Mouse (Mus musculus): ENCODE data around the gene Gas6.

The Gas6 gene

DNA sequence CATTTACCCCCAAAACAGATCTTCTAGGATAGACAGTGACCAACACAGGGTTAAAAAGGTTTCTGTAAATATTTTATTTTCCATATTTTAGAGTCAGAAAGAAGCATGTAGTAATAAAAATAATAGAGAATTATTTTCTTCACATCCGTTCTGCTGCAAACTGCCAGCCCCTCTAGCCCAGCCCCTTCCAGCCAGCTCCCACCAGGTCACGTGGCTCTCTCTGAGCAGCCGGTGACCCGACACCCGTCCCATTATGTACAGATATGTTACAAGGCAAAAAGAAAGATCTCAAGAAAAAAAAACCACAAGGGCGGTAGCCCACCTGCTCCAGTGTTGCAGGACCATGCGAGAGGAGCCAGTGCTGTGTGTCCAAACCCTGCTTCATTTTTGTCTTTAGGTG lies 29.0 kb downstream of the Gas6 start:
- in situ Hi-C loops (cut with MboI; ENCODE audit: low sequenced_read_pairs) = no loop called here

GRCm38 (mm10) chr8:13462392-13462791 lies 31.9 kb downstream of the Gas6 start:
- in situ Hi-C loops (cut with MboI; ENCODE audit: low sequenced_read_pairs) = no loop called here

- in situ Hi-C loops (cut with MboI; ENCODE audit: low sequenced_read_pairs) = no loop called here
These were observed 32.4 kb downstream of the Gas6 start for GRCm38 (mm10) chr8:13461843-13462242.

DNA sequence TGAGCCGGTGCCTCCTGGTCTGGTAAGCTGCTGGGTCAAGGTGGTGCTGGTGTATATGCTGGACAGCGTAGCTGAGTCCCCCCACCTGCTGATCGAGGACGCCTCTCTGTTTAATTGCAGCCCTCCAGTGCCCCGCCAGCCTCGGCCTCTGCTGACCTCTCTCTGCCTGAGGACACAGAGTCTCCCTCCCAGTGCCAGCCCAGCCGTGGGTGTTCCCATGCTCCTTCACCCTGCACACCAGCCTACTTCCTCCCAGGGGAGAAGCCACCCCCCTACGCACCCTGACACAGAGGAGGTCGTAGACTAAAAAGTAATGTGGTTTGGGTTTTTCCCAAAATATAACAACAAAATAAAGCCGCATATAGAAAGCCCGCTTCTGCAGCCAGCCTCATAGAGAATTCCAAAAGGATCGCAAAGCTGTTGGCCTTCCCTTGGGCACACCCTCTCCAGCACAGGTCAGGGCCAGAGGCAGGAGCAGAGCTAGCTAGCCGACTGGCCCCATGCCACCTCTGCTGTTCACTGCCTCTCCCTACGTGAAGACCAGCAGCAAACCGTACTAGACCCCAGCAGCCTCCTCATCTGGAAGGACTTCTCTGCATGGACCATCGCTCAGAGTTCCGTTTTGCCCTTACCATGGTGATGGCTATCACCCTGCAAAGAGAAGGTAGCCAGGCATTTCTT lies 33.1 kb downstream of the Gas6 start:
- in situ Hi-C loops (cut with MboI; ENCODE audit: low sequenced_read_pairs) = no loop called here

DNA sequence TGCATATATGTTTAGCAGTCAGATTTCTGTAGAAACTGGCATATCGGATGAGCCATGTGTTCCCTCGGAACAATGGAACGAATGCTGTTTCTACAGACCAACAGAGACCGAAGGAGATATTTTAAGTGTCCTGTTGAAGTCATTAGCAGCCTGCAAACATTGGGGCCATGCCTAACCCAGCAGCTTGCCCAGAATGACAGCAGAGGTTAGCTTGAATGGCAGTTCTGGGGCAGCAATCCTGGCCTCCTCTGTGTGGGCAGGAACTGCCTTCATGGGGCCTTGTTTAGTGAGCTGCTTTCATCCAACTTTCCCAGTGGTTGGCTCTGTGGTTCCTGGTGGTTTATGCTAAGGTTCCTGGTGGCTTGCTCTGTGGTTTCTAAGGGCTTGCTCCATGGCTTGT lies 34.9 kb downstream of the Gas6 start:
- in situ Hi-C loops (cut with MboI; ENCODE audit: low sequenced_read_pairs) = no loop called here

GRCm38 (mm10) chr8:13455295-13455694 lies 39.0 kb downstream of the Gas6 start:
- in situ Hi-C loops (cut with MboI; ENCODE audit: low sequenced_read_pairs) = no loop called here

DNA sequence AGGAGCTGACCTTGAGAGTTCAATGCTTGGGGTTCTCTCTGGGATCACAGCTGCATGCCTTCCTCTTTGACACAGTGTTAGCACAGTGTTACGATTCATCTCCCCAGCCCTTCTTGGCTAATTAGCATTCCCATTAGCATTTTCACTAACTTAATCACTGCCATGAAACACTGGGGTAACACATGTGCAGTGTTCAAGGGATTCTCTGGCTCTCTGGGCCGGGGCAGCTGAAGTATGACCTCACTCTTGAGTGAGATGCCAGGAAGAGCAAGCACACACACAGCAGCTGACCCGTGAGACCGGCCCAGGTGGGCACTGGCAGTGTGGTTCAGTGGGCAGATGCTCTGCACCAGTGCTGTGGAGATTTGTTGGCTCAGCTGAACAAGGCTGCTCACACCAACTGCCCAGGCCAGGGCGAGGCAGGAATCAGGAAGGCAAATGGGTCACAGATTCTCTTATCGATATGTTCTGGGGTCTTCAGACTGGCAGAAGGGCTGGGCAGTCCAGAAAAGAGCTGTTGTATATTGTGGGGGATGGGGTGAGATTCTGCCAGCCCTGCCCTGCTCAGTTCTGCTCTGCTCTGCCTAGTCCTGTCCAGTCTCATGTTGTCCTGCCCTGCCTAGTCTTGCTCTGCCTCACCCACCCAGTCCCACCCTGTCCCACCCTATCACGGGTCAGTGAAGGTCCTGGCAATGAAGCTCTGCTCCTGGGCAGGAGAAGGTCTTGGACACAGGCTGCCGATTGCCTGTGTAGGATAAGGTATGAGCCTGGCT lies 39.8 kb downstream of the Gas6 start:
- in situ Hi-C loops (cut with MboI; ENCODE audit: low sequenced_read_pairs) = no loop called here

DNA sequence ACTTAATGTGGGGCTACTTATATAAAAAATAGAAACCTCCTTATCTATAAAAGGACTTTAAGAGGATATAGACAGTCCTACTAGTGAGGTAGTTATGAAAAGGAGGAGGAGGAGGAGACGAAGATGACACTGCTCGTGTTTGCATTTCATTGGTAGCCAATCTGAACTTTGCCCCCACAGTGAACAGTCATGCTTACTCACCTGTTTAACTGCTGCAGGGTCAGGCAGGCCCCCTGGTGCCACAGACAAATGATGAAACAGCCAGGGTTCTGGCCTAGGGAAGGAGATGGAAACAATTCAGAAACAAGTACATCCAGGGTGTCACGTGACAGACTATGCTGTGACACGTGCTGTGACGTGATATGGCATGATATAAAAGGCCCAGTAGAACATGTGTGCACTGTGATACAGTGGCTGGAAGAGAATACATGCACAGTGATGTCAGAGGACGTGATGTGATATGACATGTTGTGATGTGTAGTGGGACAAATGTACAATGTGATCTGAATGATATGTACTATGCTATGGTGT lies 42.5 kb downstream of the Gas6 start:
- in situ Hi-C loops (cut with MboI; ENCODE audit: low sequenced_read_pairs) = no loop called here

DNA sequence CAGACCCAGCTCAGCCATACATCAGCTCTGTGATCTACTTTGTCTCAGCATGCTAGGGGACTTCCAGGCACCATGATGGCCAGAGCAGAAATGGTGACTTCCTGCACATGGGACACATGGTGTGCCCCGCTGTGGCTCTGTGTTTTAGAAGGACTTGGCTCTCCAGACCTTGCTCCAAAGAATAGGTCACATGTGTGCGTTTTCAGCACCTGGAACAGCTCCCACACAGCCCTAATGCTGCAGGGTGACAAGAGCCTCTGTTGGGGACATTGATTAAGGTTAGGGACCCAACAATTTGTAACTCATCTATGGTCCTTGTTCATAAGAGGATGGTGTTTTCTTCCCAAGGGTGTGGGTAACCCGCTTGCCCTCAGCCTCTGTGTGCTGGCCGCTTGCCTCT lies 46.1 kb downstream of the Gas6 start:
- in situ Hi-C loops (cut with MboI; ENCODE audit: low sequenced_read_pairs) = no loop called here

- in situ Hi-C loops (cut with MboI; ENCODE audit: low sequenced_read_pairs) = no loop called here
These were observed 47.8 kb downstream of the Gas6 start for GRCm38 (mm10) chr8:13446456-13446855.

DNA sequence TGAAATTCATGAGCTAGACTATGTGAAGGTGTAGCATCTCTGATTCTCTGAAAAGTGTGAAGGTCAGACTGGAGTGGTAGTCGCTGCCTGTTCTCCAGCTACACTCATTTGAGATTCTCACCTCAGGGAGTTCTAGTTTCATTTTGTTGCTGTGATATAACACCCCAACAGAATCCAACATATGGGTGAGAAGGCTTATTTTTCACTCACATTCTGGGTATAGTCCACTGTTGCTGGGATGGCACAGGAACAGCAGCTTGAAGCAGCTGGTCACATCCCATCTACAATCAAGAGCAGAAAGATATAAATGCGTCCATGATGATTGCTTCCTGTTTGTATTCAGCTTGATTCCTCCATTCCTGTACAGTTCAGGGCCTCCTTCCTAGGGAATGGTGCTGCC lies 52.1 kb downstream of the Gas6 start:
- in situ Hi-C loops (cut with MboI; ENCODE audit: low sequenced_read_pairs) = no loop called here

DNA sequence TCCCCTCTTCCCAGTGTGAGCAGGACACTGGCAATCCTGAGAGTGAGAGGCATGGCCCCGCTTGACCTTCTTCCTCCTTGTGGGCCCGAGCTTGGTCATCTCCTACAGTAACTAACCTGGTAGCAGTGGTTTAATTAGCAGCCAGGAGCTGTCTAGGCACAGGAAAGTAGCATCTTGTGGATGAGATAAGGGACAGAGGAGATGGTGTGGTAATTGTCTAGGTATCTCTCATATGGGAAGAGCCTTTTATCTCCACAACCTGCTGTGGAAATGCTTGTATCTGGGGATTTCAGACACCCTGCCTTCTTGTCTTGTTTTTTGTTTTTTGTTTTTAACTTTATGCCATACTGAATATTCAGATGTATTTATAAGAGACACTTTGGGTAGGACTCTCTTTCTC lies 56.8 kb downstream of the Gas6 start:
- in situ Hi-C loops (cut with MboI; ENCODE audit: low sequenced_read_pairs) = no loop called here

DNA sequence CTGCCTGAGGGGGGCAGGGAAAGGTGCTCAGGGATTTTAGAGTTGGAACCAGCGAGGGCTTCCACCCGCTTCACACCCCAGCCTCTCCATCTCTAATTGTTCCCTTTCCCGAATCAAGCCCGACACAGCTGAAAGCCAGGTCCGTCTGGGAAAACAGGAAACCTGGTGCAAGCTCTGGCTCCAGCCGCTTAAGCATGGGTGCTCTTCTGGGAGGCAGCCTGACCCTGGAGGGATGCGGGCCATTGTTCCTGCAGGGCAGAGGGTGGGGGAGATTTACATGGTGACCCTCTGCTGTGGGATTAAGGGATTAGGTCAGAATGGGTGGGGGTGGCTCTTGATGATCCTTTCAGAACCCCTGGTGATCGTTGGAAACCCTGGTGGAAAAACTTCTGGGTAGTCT lies 58.2 kb downstream of the Gas6 start:
- in situ Hi-C loops (cut with MboI; ENCODE audit: low sequenced_read_pairs) = no loop called here

DNA sequence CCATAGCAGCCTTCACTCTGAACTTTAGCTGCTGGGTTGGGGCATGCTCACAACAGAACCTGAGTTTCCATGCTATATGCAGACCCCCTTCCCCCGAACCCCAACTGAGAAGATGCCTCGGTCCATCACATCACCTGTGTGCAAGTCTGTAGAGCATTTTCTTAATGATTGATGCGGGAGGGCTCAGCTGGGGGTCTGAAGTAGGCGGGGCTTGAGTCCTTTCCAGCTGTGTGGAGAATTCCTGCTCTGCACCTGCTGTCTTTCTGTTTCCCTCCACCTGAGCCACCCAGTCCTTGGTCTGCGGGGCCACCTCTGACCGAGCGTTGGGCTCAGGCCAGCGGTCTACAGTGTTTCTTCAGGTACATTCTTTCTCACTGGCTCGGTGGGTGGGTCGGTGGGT lies 59.4 kb downstream of the Gas6 start, which contains the start of gene Tmem255b:
Gene Tmem255b (plus strand): TSS at position 301 of the 400 bp plus-strand sequence.
- in situ Hi-C loops (cut with MboI; ENCODE audit: low sequenced_read_pairs) = no loop called here

DNA sequence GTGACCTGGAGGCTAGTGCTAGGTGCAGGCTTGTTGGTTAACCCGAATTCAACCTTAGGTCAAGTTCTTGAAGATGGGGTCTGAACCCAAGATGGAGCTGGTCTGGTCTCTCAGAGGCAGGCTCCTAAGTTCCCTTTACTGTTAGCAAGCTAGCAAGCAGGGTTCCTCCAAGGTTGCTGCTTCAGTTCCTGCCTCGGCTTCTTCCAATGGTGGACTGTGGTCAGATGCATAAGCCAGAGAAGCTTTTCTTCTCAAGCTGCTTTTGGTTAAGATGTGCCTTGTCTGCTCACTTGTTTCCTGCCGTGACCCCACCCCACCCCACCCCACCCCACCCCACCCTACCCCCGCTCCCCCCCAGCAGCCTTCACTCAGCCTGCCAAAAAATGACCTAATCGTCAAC lies 61.2 kb downstream of the Gas6 start:
- in situ Hi-C loops (cut with MboI; ENCODE audit: low sequenced_read_pairs) = no loop called here

DNA sequence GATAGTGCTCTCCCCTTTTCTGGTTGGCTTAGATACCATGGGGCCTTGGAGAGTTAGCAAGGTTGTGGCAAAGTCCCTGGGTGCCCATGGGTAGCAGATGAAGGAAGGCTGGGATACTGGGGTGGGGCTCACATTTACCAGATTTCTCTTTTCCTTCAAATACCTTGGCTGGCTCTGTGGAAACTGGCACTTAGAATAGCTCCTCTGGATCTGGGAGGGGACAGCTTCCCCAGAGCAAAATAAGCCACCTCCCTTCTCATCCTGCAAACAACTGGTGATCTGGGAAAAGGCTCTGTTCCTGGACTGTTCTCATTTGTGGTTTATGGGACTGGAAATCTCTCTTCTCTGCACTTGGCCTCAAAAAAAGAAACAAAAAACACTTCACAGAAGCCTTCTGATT lies 63.4 kb downstream of the Gas6 start:
- in situ Hi-C loops (cut with MboI; ENCODE audit: low sequenced_read_pairs) = no loop called here

DNA sequence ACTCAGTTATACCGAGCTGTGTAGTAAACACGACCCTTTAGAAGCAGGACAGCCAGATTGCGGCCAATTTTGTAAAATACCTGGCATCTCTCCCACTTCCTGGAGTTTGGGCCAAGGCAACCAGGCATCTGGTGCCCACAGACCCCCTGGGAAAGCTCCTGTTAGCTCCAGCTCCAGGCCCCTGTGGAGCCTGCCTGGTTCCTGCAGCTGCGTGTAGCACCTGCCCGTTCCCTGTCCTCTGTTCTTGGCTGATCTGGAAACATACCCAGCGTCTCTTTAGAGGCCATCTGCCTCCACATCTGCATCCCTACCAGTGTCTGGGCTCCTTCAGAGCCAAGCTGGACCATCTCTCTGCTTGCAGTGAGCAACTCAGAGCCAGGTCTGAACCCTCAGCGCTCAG lies 63.9 kb downstream of the Gas6 start:
- in situ Hi-C loops (cut with MboI; ENCODE audit: low sequenced_read_pairs) = no loop called here

DNA sequence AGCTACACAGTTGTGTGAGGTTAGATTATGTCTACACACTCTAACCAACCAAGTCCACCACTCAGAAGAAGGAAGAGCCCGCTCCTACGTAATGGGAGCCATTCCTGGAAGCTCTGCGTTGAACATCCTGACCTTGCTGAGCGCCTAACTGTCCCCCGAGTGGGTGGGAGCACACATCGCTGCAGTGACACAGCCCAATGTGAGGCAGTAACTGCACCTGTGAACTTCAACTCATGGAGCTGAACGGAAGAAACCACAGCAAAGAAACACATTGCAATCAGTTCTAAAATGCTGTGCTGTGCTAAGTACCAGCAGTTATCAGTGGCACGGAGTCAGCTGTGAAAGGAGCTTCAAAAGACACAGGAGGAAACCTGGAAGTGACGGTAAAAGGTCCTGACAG lies 66.1 kb downstream of the Gas6 start:
- in situ Hi-C loops (cut with MboI; ENCODE audit: low sequenced_read_pairs) = no loop called here

- in situ Hi-C loops (cut with MboI; ENCODE audit: low sequenced_read_pairs) = no loop called here
These were observed 66.9 kb downstream of the Gas6 start for GRCm38 (mm10) chr8:13427351-13427750.

GRCm38 (mm10) chr8:13420970-13421369 lies 73.3 kb downstream of the Gas6 start:
- in situ Hi-C loops (cut with MboI; ENCODE audit: low sequenced_read_pairs) = no loop called here

GRCm38 (mm10) chr8:13419111-13419639 lies 75.1 kb downstream of the Gas6 start:
- in situ Hi-C loops (cut with MboI; ENCODE audit: low sequenced_read_pairs) = no loop called here

DNA sequence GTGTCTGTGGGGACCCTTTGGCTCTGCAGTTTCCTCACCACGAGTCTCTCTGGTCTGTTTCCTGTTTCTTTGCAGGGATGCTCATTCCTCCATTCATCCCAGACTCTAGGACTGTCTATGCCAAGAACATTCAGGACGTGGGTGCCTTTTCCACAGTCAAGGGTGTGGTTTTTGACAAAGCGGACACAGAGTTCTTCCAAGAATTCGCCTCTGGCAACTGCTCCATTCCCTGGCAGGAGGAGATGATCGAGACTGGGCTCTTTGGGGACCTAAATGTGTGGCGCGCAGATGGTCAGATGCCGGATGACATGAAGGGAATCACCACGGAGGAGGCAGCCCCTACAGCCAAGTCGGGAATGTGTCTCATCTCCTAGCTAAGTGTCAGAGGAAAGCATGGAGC lies 78.4 kb downstream of the Gas6 start:
- in situ Hi-C loops (cut with MboI; ENCODE audit: low sequenced_read_pairs) = no loop called here

Measured in CH12F3 (cell line).